Mouse (Mus musculus) retina, adult 2 months (tissue): Measurements from ENCODE around the gene Ddx49.

Experiments used
- DNase-seq: peaks from one replicate; pipeline ENCODE4 v3.0.0-alpha.2; 2012; ENCODE audit warnings: low read depth, low spot score

Gene Ddx49

DNA sequence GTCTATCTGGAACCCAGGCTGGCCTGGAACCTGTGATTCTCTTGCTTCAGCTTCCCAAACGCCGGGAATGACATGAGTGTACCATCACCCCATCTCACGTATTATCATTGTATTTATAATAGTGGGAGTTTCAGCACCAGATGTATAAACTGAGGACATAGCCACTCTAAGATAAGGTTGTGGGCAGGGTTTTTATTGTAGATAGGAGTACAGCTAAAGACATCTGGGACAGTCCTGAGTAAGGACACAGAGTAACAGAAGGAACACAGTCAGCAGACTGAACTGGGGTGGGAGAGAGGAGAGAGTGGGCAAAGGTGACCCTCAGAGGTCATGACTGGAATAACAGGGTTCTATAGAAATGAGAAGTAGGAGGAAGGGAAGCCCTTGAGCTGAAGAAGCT is 34.6 kb downstream of the Ddx49 start:
- DNase-seq, result no peak

DNA sequence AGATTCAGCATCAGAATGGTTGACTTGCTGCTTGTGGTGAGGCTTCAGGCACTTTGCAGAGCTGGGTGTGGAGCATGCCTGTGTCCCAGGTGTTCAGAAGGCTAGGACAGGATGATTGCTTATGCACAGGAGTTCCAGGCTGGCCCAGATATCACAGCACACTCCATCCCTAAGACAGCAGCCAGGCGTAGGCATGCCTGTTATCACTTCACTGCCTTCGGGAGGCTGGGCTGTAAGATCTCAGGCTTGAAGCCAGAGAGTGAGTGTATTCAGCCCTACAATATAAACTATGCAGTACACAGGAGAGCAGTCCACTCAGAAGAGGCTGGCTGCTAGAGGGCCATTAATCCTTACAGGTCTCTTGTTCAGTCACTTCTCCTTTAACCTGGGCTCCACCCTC is 43.2 kb downstream of the Ddx49 start:
- DNase-seq, result no peak

DNA sequence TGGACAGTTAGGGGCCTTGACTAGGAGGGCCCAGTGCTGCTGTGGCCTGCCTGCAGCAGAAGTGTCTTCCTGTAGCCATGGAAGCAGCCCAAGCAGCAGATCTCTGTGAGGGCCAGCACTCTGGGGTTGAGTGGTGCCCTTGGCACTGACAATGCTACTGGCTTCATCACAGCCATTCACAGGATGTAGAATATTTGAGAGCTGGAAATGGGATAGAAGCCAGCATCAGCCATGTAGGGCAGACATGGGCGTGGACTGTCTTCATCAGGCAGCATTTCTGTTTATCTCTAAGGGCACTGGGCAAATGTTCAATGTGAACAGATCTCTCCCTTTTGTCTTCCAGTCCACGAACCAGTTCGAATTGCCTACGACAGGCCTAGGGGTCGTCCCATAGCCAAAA is 43.7 kb downstream of the Ddx49 start:
- no peak for DNase-seq

DNA sequence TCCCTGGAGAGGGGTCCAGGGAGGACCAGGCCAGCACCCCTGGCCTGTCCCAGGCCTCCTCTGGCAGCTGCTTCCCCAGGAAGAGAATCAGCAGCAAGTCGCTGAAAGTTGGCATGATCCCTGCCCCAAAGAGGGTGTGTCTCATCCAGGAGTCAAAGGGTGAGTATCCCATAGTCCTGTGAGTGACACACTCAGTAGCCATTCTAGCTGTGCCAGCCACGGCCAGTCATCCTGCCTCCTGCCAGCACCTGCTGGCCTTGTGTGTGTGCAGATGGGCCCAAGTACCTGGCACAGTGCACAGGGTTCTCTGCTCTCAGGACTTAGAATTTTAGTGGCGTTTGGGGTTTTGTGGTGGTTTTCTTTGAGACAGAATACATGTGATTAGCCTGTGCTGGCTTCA is 44.8 kb downstream of the Ddx49 start:
- DNase-seq, result no peak

DNA sequence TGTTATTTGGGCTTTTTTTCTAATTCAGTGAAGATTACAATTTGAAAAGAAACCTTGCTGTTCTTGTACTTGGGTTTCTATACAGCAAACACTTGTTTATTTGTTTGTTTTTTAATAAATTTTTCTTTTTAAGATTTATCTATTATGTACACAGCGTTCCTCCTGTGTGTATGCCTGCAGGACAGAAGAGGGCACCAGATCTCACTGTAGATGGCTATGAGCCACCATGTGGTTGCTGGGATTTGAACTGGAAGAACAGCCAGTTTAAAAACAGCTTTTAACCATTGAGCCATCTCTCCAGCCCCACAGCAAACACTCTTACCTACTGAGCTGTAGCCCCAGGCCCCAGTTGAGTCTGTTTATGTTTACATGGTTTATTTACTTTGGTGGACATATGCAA is 47.7 kb downstream of the Ddx49 start:
- no peak for DNase-seq

DNA sequence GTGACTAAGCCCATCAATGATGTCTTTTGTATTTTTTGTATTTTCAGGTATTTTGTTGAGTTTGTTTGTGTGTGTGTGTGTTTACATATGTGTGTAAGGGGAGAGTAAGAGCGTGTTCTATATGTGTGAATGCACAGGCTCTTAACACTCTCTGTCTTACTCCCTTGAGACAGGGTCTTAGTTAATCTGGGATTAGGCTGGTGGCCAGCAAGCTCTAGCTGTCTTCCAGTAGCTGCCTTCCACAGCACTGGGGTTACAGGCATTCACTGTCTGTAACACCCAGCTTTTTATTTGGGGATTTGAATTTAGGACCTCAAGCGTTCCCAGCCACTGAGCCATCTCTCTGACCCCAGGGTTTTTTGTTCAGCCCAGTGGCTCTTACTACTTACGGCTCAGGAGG is 54.4 kb downstream of the Ddx49 start:
- peak; percentile 61 for DNase-seq

DNA sequence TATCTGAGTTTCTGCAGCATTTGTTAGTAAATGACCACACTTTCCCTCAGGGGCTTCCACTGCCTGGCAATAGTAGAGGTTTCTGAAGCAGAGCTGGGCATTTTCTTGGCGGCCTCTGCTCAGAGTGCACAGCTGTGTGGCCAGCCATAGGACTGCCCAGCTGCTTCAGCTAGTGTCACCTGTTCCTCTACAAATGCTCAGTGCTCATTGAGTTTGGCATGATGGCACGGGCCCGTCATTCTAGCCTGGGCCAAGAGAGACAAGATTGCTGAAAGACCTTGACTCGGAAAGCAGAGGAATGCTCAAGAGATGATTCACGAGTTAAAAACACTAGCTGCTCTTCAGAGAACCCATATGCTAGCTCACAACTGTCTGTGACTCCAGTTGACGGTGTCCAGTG is 55.7 kb downstream of the Ddx49 start:
- no peak for DNase-seq
